Mouse (Mus musculus): ENCODE measurements around the gene Tagln. TPM values are rescaled to one million over a fixed set of nuclear protein-coding genes. Genes with fewer than 3 reads are reported as not detected.
A peak's percentile ranks its signal among the peaks of the same experiment; 100 is the strongest.

Gene Tagln
- total and polyA plus RNA-seq, 3 experiments = 80.8 to 268 (median 80.9) TPM

GRCm38 (mm10) chr9:45946182-45946871 lies 10.5 kb upstream of the Tagln start:
- DNase-seq = no peak

GRCm38 (mm10) chr9:45945721-45946120 lies 9.9 kb upstream of the Tagln start:
- DNase-seq = no peak

- no peak for DNase-seq
Measured at GRCm38 (mm10) chr9:45944506-45945400, 8.9 kb upstream of the Tagln start.

GRCm38 (mm10) chr9:45943628-45944505 lies 8.0 kb upstream of the Tagln start:
- DNase-seq = no peak

- no peak for DNase-seq
Measured at GRCm38 (mm10) chr9:45942916-45943315, 7.1 kb upstream of the Tagln start.

- no peak for DNase-seq
Measured at GRCm38 (mm10) chr9:45942464-45942863, 6.6 kb upstream of the Tagln start.

GRCm38 (mm10) chr9:45941329-45941888 lies 5.6 kb upstream of the Tagln start:
- no peak for DNase-seq

- no peak for DNase-seq
Measured at GRCm38 (mm10) chr9:45939794-45940193, 3.9 kb upstream of the Tagln start.

- DNase-seq = peak; percentile 44
Measured at GRCm38 (mm10) chr9:45938952-45939637, 3.2 kb upstream of the Tagln start.

GRCm38 (mm10) chr9:45938088-45938487 lies 2.2 kb upstream of the Tagln start:
- DNase-seq = peak; percentile 91

GRCm38 (mm10) chr9:45936883-45937282 lies 1.0 kb upstream of the Tagln start:
- peak; percentile 75 for DNase-seq

- no peak for DNase-seq
Measured at GRCm38 (mm10) chr9:45932571-45933415, 3.1 kb downstream of the Tagln start.

GRCm38 (mm10) chr9:45931958-45932357 lies 3.9 kb downstream of the Tagln start:
- no peak for DNase-seq

GRCm38 (mm10) chr9:45929285-45929684 lies 6.6 kb downstream of the Tagln start:
- DNase-seq = no peak

- peak; percentile 46 for DNase-seq
Measured at GRCm38 (mm10) chr9:45919895-45920294, 16.0 kb downstream of the Tagln start.

- peak; percentile 75 for DNase-seq
Measured at GRCm38 (mm10) chr9:45917041-45917934, 18.6 kb downstream of the Tagln start.

GRCm38 (mm10) chr9:45915659-45916058 lies 20.2 kb downstream of the Tagln start:
- no peak for DNase-seq

GRCm38 (mm10) chr9:45911673-45912072 lies 24.2 kb downstream of the Tagln start:
- DNase-seq = peak; percentile 78

- no peak for DNase-seq
Measured at GRCm38 (mm10) chr9:45910995-45911394, 24.9 kb downstream of the Tagln start.

Data from adrenal gland, adult 2 months (tissue).